Mouse (Mus musculus): ENCODE measurements at regions not wholly inside any gene's neighbourhood (a gene's known extent, or its start where the extent isn't known, plus 50 kb on each side); places are given as distances from the start of the nearest gene placed in this dataset.
A peak's percentile ranks its signal among the peaks of the same experiment; 100 is the strongest.
"Not testable (repeated sequence)": the region's sequence is repeated elsewhere in the genome, so short reads cannot be mapped to it uniquely, and the experiment has no call there.

GRCm38 (mm10) chr13:32454419-32455146 lies 116.0 kb upstream of the Gmds start:
- DNase-seq (ENCODE audit: low read depth, low spot score): no peak

GRCm38 (mm10) chr13:32449710-32450417 lies 111.3 kb upstream of the Gmds start:
- DNase-seq (ENCODE audit: low read depth, low spot score): no peak

- DNase-seq (ENCODE audit: low read depth, low spot score): no peak
These were observed 106.0 kb upstream of the Gmds start for GRCm38 (mm10) chr13:32444531-32444930.

- DNase-seq (ENCODE audit: low read depth, low spot score): no peak
These were observed 103.5 kb upstream of the Gmds start for GRCm38 (mm10) chr13:32442025-32442424.

- DNase-seq (ENCODE audit: low read depth, low spot score): no peak
These were observed 96.6 kb upstream of the Gmds start for GRCm38 (mm10) chr13:32435136-32435535.

- DNase-seq (ENCODE audit: low read depth, low spot score): no peak
These were observed 89.9 kb upstream of the Gmds start for GRCm38 (mm10) chr13:32428482-32428881.

- DNase-seq (ENCODE audit: low read depth, low spot score): no peak
These were observed 88.4 kb upstream of the Gmds start for GRCm38 (mm10) chr13:32426906-32427305.

GRCm38 (mm10) chr13:32426199-32426598 lies 87.7 kb upstream of the Gmds start:
- DNase-seq (ENCODE audit: low read depth, low spot score): no peak

- DNase-seq (ENCODE audit: low read depth, low spot score): not testable (repeated sequence)
These were observed 86.0 kb upstream of the Gmds start for GRCm38 (mm10) chr13:32424543-32424942.

GRCm38 (mm10) chr13:32422485-32422884 lies 83.9 kb upstream of the Gmds start:
- DNase-seq (ENCODE audit: low read depth, low spot score): no peak

- DNase-seq (ENCODE audit: low read depth, low spot score): no peak
These were observed 80.8 kb upstream of the Gmds start for GRCm38 (mm10) chr13:32419326-32419725.

GRCm38 (mm10) chr13:32418655-32419054 lies 80.1 kb upstream of the Gmds start:
- no peak for DNase-seq (ENCODE audit: low read depth, low spot score)

- no peak for DNase-seq (ENCODE audit: low read depth, low spot score)
These were observed 79.4 kb upstream of the Gmds start for GRCm38 (mm10) chr13:32417907-32418306.

GRCm38 (mm10) chr13:32411287-32411935 lies 72.9 kb upstream of the Gmds start:
- peak; percentile 68 for DNase-seq (ENCODE audit: low read depth, low spot score)

GRCm38 (mm10) chr13:32410065-32410464 lies 71.5 kb upstream of the Gmds start:
- DNase-seq (ENCODE audit: low read depth, low spot score): no peak

- DNase-seq (ENCODE audit: low read depth, low spot score): no peak
These were observed 60.1 kb upstream of the Gmds start for GRCm38 (mm10) chr13:32398616-32399015.
